Mouse (Mus musculus) lung, postnatal 0 days (tissue): ENCODE data around the gene Capn10. TPM values are rescaled to one million over a fixed set of nuclear protein-coding genes. Genes with fewer than 3 reads are reported as not detected.

Experiments
- ATAC-seq: fragments of 200-750 bp; cut with Nextera tagmentation; 2 replicates; pipeline ENCODE4 v1.8.0; 2017; ENCODE audit warnings: moderate library complexity
- DNase-seq: peaks from one replicate; pipeline ENCODE4 v3.0.0-alpha.2; 2016; ENCODE audit warnings: low spot score
- H3K27ac ChIP-seq: fragments of 300-500 bp; sonication (generic); 2 replicates; pipeline ENCODE4 v1.5.1; 2014; ENCODE audit warnings: antibody characterized with exemption, mild to moderate bottlenecking, low read length, mixed read lengths
- H3K27me3 ChIP-seq: fragments of 300-500 bp; sonication (generic); replicated peaks from 2 replicates; pipeline ENCODE4 v1.6.1; 2014; ENCODE audit warnings: low read length, mixed read lengths; ENCODE audit not compliant: insufficient read depth
- H3K36me3 ChIP-seq: fragments of 300-500 bp; sonication (generic); 2 replicates; pipeline ENCODE4 v1.6.1; 2014; ENCODE audit warnings: low read length, mixed read lengths; ENCODE audit not compliant: insufficient read depth
- H3K4me1 ChIP-seq: fragments of 300-500 bp; sonication (generic); 2 replicates; pipeline ENCODE4 v1.6.1; 2014; ENCODE audit warnings: antibody characterized with exemption, low read depth, low read length, mixed read lengths; ENCODE audit not compliant: insufficient read depth
- H3K4me2 ChIP-seq: fragments of 300-500 bp; sonication (generic); replicated peaks from 2 replicates; pipeline ENCODE4 v1.6.1; 2014; ENCODE audit warnings: low read depth, mild to moderate bottlenecking, low read length, moderate library complexity, mixed read lengths
- H3K4me3 ChIP-seq: fragments of 300-500 bp; sonication (generic); 2 replicates; pipeline ENCODE4 v1.5.1; 2014; ENCODE audit warnings: low read depth, low read length
- H3K9ac ChIP-seq: fragments of 300-500 bp; sonication (generic); replicated peaks from 2 replicates; pipeline ENCODE4 v1.6.1; 2014; ENCODE audit warnings: low read depth, mild to moderate bottlenecking
- H3K9me3 ChIP-seq: fragments of 300-500 bp; sonication (generic); 2 replicates; pipeline ENCODE4 v1.6.1; 2016; ENCODE audit warnings: low read length, mixed read lengths
- CTCF ChIP-seq: IDR thresholded peaks from 2 replicates; pipeline ENCODE4 v1.5.1; 2016; ENCODE audit warnings: antibody characterized with exemption, mild to moderate bottlenecking
- EP300 ChIP-seq: IDR thresholded peaks from 2 replicates; pipeline ENCODE4 v1.6.1; 2016; ENCODE audit warnings: antibody characterized with exemption, mild to moderate bottlenecking, control low read depth
- WGBS: fragments of 180-500 bp; shearing (Covaris S2); extraction: QIAGEN DNeasy Blood & Tissue Kit; methylation state at CpG from one replicate; pipeline ENCODE4 v1.1.7; 2014; 5-methylcytosine and 5-hydroxymethylcytosine counted together
- polyA plus RNA-seq: library from polyadenylated mRNA; unstranded; fragments of >200 nt; fragmentation: Nextera tagmentation; extraction: Ambion mirVana; gene quantifications from 2 replicates; pipeline ENCODE4 v1.2.1, GENCODE M21; 2015

The Capn10 gene
- polyA plus RNA-seq, 1 experiment from 2014 or later = 16.6 TPM

- Histone ChIP-seq H3K27me3 (no peaks in the 10 kb centered on the region), H3K9me3 (no peaks in the 10 kb centered on the region), H3K36me3 (peaks cover 58% of the 10 kb centered on the region), H3K4me1 (peaks cover 6% of the 10 kb centered on the region; the same call in 1 of the 2 replicates), H3K27ac (no peak overlapping the region), H3K4me3 (no peak overlapping the region), H3K9ac (no peak overlapping the region), H3K4me2 (no peak overlapping the region)
- ATAC-seq = no peak
- WGBS = 92% methylated on average over 9 of the region's 9 CpGs
- DNase-seq = no peak
- TF ChIP-seq EP300 (no peak), CTCF (no peak)
Observed at GRCm38 (mm10) chr1:92916725-92917124, 17.5 kb upstream of the Capn10 start.

- Histone ChIP-seq H3K4me1 (no peaks in the 10 kb centered on the region), H3K9me3 (no peaks in the 10 kb centered on the region), H3K27ac (no peak overlapping the region), H3K36me3 (peaks cover 58% of the 10 kb centered on the region), H3K9ac (no peak overlapping the region), H3K27me3 (no peaks in the 10 kb centered on the region), H3K4me3 (no peak overlapping the region), H3K4me2 (no peak overlapping the region)
- WGBS = 98% methylated on average over 11 of the region's 11 CpGs
- no peak for ATAC-seq
- TF ChIP-seq CTCF = no peak
- no peak for TF ChIP-seq EP300
- DNase-seq = no peak
Observed at GRCm38 (mm10) chr1:92919151-92919550, 15.0 kb upstream of the Capn10 start.

GRCm38 (mm10) chr1:92919775-92920174 is 14.4 kb upstream of the Capn10 start:
- Histone ChIP-seq H3K27me3 (no peaks in the 10 kb centered on the region), H3K4me1 (no peaks in the 10 kb centered on the region), H3K9me3 (no peaks in the 10 kb centered on the region), H3K4me3 (no peak overlapping the region), H3K4me2 (no peak overlapping the region), H3K36me3 (peaks cover 54% of the 10 kb centered on the region), H3K9ac (no peak overlapping the region), H3K27ac (no peak overlapping the region)
- TF ChIP-seq EP300 (no peak), CTCF (no peak)
- ATAC-seq (0 out of 2 replicates have a peak, but pooled peaks have one; percentile 29), DNase-seq (no peak)
- 62% methylated on average over 10 of the region's 12 CpGs for WGBS

- WGBS = 77% methylated on average over 7 of the region's 7 CpGs
- Histone ChIP-seq H3K27me3 (no peaks in the 10 kb centered on the region), H3K27ac (no peak overlapping the region), H3K9ac (no peak overlapping the region), H3K4me1 (no peaks in the 10 kb centered on the region), H3K4me2 (no peak overlapping the region), H3K9me3 (no peaks in the 10 kb centered on the region), H3K4me3 (no peak overlapping the region), H3K36me3 (peaks cover 46% of the 10 kb centered on the region)
- no peak for DNase-seq
- TF ChIP-seq EP300 = no peak
- TF ChIP-seq CTCF = no peak
- ATAC-seq = no peak
Observed at GRCm38 (mm10) chr1:92920474-92921200, 13.5 kb upstream of the Capn10 start.

GRCm38 (mm10) chr1:92921496-92921895 is 12.7 kb upstream of the Capn10 start:
- no peak overlapping the region for H3K4me3 ChIP-seq
- no peaks in the 10 kb centered on the region for H3K27me3 ChIP-seq
- H3K9ac ChIP-seq = no peak overlapping the region
- no peak overlapping the region for H3K4me2 ChIP-seq
- no peaks in the 10 kb centered on the region for H3K9me3 ChIP-seq
- TF ChIP-seq CTCF = no peak
- TF ChIP-seq EP300 = no peak
- 90% methylated on average over 4 of the region's 4 CpGs for WGBS
- peaks cover 41% of the 10 kb centered on the region for H3K36me3 ChIP-seq
- H3K27ac ChIP-seq = no peak overlapping the region
- DNase-seq (no peak), ATAC-seq (no peak)
- H3K4me1 ChIP-seq = no peaks in the 10 kb centered on the region

GRCm38 (mm10) chr1:92930171-92930706 is 3.9 kb upstream of the Capn10 start:
- no peaks in the 10 kb centered on the region for H3K9me3 ChIP-seq
- ATAC-seq (no peak), DNase-seq (no peak)
- H3K4me3 ChIP-seq = no peak overlapping the region
- H3K27ac ChIP-seq = no peak overlapping the region
- H3K27me3 ChIP-seq = no peaks in the 10 kb centered on the region
- WGBS = 21% methylated on average over 1 of the region's 1 CpGs
- no peaks in the 10 kb centered on the region for H3K36me3 ChIP-seq
- no peak overlapping the region for H3K9ac ChIP-seq
- peaks cover 10% of the 10 kb centered on the region for H3K4me1 ChIP-seq
- H3K4me2 ChIP-seq = no peak overlapping the region
- TF ChIP-seq EP300 = no peak
